Mouse (Mus musculus): ENCODE results near the gene Syne1.

The Syne1 gene

DNA sequence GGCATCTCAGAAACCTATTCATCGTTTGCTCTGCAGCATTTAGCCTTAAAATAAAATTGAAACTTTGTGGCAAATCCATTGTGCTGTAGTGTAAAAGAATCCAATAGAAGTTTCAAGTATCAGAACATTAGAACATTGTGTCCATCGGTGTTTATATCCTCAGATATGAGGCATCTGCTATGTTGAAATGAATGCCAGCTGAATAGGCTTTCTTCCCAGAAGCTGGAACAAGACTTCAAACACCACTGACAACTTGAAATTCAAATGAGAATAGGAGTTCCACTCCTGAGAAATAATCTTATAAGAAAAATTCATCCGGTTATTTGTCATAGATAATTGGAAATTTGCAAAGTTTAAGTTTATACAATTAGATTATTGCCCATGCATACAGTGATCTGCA is 135.6 kb downstream of the Syne1 start:
- DNase-seq: no peak

GRCm38 (mm10) chr10:5384131-5384776 is 167.0 kb downstream of the Syne1 start:
- DNase-seq: no peak

GRCm38 (mm10) chr10:5381536-5381935 is 169.7 kb downstream of the Syne1 start:
- DNase-seq: no peak

GRCm38 (mm10) chr10:5378969-5379368 is 172.3 kb downstream of the Syne1 start:
- DNase-seq: no peak

DNA sequence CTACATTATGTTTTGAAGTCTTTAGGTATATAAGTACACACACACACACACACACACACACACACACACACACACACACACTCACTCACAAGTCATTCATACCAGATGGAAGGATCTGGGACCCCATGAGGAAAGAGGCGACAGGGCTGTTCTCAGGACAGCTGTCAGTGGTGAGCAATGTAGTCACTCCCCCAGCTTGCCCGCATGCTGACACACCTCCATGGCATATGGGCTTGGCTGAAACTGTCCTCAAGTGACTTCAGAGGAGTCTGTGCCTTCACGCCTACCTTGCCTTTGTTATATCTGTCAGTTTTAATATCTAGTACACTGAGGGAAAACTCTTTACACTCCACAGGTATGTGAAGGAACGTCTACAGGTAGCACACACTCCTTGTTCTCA is 181.7 kb downstream of the Syne1 start:
- DNase-seq: no peak

DNA sequence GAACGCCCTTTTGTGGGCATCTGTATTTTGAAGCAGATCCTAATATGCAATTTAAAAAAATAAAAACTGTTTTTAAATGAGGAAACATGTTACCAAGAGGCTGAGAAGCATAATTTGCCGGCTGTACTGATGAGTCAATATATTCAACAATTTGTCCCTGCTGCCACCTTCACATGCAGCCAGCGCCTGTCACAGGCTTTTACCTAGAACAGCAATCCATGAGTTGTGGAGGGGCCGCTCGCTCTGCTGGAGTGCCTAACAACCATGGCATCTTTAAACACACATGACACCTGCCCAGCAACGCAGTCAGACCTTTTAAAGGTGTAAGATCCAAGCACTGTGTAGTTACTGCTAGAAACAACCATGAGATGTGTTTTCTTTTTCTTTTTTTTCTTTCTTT is 183.0 kb downstream of the Syne1 start:
- no peak for DNase-seq

DNA sequence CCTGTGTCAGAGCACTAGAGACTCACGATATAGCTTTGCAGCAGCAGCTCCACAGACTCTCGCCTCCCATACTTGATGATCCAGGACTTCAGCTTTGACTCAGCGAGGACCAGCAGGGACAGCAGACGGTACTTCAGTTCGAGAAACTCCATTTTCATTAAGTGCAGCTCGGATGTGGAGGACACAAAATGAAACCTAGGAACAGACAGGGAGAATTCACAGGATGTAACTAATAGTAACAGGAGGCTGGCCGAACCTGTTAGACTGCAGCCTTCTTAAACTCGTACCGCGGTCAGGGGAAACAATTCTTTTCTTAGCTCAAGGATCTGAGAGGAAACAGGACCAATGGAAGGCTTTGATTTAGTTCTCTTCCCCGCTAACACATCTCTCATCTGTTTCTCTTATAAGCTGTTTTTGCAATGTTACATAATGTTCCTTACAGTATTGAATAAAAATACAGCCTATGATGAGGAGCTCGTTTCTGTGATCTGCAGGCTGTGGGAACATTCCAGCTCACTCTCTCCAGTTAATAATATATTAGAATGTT is 183.7 kb downstream of the Syne1 start:
- DNase-seq: no peak

DNA sequence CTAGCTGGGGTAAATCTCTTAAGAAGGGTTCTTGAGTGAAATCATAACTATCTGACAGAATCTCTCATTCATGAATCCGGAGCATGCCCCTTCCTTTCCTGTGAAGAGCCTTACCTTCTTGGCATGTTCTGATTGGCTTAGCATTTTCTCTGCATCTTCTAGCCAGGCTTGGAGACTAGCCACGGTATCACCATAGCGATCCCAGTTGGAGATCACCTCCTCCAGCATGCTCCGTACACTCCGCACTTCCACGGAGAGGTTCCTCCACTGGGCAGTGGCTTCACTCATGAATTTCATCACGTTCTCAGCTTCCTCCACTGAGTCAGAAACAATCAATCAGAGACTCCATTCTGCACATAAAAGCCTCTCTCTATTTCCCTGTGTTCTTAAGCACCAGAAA is 190.7 kb downstream of the Syne1 start:
- DNase-seq: no peak

GRCm38 (mm10) chr10:5356614-5357013 is 194.7 kb downstream of the Syne1 start:
- DNase-seq: no peak

DNA sequence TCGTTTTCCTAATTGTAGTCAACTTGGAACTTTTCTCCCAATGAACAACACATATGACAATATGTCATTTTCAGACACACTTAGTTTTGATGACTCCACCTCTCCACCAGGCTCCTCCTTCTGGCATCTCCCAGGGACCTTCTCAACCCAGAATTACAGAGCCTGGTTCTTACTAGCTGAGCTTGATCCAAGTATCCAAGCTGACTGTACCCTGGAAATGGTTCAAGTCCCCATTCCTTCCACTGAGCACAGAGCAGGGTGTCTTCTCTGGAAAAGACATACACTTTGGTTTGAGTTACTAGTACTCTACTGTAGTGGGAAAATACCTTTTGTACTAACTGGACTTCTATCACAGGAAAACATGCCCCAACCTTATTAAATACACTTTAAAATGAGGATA is 197.9 kb downstream of the Syne1 start:
- no peak for DNase-seq

GRCm38 (mm10) chr10:5346911-5347310 is 204.4 kb downstream of the Syne1 start:
- no peak for DNase-seq

DNA sequence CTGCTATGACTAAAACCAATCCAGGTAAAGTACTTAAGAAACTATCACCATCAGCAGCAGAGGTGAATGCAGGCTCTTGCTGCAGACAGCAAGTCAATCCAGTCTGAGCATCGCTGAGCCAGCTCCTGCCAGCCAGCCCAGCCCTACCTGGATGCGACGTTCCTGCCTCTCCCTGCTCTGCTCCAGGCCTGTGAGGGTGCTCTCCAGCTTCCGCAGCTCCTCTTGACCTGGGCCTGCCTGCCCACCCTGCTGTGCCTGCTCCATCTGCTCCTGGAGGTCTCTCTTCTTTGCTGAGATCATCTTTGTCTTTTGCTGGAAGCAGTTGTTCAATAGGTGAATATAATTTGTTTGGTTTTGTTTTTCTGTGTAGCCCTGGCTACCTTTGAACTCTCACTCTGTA is 208.1 kb downstream of the Syne1 start:
- DNase-seq: no peak

DNA sequence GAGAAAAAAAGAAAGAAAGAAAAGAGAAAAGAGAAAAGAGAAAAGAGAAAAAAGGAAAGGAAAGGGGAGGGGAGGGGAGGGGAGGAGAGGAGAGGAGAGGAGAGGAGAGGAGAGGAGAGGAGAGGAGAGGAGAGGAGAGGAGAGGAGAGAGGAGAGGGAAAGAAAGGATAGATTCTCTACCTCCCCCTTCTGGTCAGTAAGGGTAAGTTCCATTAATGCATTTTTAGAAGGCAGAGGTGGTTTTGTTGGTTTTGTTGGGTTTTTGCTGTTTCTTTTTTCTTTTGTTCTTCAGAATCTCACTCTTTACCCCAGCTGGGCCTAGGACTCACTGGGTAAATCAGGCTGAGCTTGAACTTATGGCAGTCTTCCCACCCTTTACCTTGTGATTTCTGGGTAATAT is 214.9 kb downstream of the Syne1 start:
- DNase-seq: no peak

GRCm38 (mm10) chr10:5332801-5333200 is 218.5 kb downstream of the Syne1 start:
- DNase-seq: no peak

- no peak for DNase-seq
Measured at GRCm38 (mm10) chr10:5326716-5327115, 224.6 kb downstream of the Syne1 start.

DNA sequence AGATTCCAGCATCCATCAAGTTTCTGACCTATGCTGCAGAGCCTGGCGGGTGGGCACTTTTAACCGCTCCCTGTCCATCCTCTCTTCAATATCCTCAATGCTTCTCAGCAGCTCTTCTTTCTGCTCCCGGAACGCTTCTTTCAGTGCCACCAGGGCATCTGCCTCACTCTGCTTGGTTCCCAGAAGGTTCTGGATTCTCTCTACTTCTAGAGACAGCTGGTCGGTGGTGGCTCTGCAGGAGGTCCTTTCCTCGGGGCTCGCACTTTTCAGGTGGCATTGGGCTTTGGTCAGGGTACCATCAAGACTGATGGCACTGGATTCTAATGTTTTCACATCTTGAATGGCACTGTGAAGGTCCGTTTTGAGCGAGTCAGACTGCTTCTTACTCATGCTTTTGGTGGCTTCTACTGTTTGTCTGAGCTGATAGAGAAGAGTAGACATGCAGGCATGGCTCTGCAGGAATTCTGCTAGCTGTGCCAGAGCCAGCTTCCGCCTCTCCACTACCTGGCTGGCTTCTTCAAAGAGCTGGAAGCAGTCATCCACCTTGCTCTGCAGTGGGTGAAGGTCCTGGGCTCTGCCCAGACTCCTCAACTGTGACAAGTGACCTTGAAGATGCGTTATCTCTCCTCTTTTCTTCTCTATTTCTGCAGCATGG is 227.4 kb downstream of the Syne1 start:
- DNase-seq: no peak

DNA sequence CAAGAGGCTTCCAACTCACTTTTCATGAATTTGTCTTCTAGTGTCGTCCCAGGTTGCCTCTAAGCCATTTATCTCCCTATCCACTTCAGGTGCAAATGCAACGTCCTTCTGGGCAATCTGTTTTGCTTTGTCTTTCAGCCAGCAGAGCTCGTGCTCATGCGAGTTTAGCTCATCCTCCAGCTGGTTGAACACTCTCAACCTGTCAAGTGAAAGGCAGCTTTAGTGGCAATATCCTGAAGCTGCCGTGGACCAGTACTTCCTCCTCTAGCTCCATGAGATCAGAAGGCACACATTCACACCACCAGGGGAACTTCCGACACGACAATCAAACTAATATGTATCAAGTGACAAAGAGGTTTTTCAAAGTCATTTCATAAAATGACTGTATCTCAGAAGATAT is 228.7 kb downstream of the Syne1 start:
- DNase-seq: no peak

GRCm38 (mm10) chr10:5317602-5318001 is 233.7 kb downstream of the Syne1 start:
- peak; percentile 82 for DNase-seq

DNA sequence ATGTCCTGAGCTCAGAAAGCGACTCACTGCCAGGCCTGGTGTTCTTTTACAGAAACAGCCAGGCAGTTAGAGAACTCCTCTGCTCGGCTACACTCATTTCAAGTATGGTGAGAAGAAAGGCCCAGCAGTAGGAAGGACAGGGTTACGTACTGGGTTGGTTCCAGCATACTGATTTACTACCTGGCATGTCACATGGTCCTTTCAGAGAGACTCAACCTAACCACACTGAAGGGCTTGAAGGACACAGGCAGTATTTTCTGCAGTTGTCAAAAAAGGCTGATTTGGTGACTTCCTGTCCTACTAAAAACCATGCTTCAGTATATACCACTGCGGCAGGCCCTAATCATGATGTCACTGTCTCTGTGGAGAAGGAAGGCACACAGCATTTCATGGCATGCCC is 238.8 kb downstream of the Syne1 start:
- no peak for DNase-seq

- peak; percentile 67 for DNase-seq
Measured at GRCm38 (mm10) chr10:5309961-5310713, 241.1 kb downstream of the Syne1 start.

GRCm38 (mm10) chr10:5309398-5309797 is 241.9 kb downstream of the Syne1 start:
- DNase-seq: peak; percentile 6

- DNase-seq: peak; percentile 55
Measured at GRCm38 (mm10) chr10:5305555-5305954, 245.7 kb downstream of the Syne1 start.

GRCm38 (mm10) chr10:5295291-5295891 is 255.9 kb downstream of the Syne1 start:
- peak; percentile 77 for DNase-seq

- no peak for DNase-seq
Measured at GRCm38 (mm10) chr10:5289575-5289909, 261.7 kb downstream of the Syne1 start.
